Mouse (Mus musculus) neural tube, postnatal 0 days (tissue): ENCODE results near the gene Prm2. TPM values are rescaled to one million over a fixed set of nuclear protein-coding genes. Genes with fewer than 3 reads are reported as not detected.

Experiments used
- polyA plus RNA-seq: library from polyadenylated mRNA; unstranded; fragments of >200 nt; fragmentation: Nextera tagmentation; extraction: Ambion mirVana; gene quantifications from 2 replicates; pipeline ENCODE4 v1.2.1, GENCODE M21; 2015

Gene Prm2
- not detected in 2 replicates for polyA plus RNA-seq

GRCm38 (mm10) chr16:10796034-10796433, at the start of gene Prm2:
TSS of gene Prm2 (minus strand) at chr16:10796134.

GRCm38 (mm10) chr16:10834911-10835587, 39.1 kb upstream of the Prm2 start, which contains the start of gene Rmi2:
TSS of gene Rmi2 (plus strand) at chr16:10835059.

GRCm38 (mm10) chr16:10812865-10813371, 17.0 kb upstream of the Prm2 start, which contains the start of gene Gm11172:
TSS of gene Gm11172 (plus strand) at chr16:10812915.

GRCm38 (mm10) chr16:10805789-10806527, 10.0 kb upstream of the Prm2 start, which contains the start of gene Prm1:
TSS of gene Prm1 (minus strand) at chr16:10805839.

GRCm38 (mm10) chr16:10790702-10791101, 5.2 kb downstream of the Prm2 start, which contains the start of gene Prm3:
TSS of gene Prm3 (minus strand) at chr16:10790914.

GRCm38 (mm10) chr16:10788271-10788670, 7.7 kb downstream of the Prm2 start, which contains the start of gene Tnp2:
TSS of gene Tnp2 (minus strand) at chr16:10788660.

GRCm38 (mm10) chr16:10785371-10786231, 10.3 kb downstream of the Prm2 start, which contains the start of gene Socs1:
TSS of gene Socs1 (minus strand) at chr16:10785536.

Other genes starting within 250 kb of the Prm2 start
- gene Socs1, start 10.6 kb downstream of the Prm2 start, polyA plus RNA-seq = 6.7 and 6.9 TPM in 2 replicates
- not detected in 2 replicates for gene Tnp2, start 7.5 kb downstream of the Prm2 start, polyA plus RNA-seq
- not detected in 2 replicates for gene Prm3, start 5.2 kb downstream of the Prm2 start, polyA plus RNA-seq
- 0.62 and 0.76 TPM in 2 replicates for gene Prm1, start 9.7 kb upstream of the Prm2 start, polyA plus RNA-seq
- gene Gm11172, start 16.8 kb upstream of the Prm2 start, polyA plus RNA-seq = not detected in 2 replicates
- 0.43 and 0.52 TPM in 2 replicates for gene Rmi2, start 38.9 kb upstream of the Prm2 start, polyA plus RNA-seq